Mouse (Mus musculus): ENCODE measurements around the gene Etl4.

DNA sequence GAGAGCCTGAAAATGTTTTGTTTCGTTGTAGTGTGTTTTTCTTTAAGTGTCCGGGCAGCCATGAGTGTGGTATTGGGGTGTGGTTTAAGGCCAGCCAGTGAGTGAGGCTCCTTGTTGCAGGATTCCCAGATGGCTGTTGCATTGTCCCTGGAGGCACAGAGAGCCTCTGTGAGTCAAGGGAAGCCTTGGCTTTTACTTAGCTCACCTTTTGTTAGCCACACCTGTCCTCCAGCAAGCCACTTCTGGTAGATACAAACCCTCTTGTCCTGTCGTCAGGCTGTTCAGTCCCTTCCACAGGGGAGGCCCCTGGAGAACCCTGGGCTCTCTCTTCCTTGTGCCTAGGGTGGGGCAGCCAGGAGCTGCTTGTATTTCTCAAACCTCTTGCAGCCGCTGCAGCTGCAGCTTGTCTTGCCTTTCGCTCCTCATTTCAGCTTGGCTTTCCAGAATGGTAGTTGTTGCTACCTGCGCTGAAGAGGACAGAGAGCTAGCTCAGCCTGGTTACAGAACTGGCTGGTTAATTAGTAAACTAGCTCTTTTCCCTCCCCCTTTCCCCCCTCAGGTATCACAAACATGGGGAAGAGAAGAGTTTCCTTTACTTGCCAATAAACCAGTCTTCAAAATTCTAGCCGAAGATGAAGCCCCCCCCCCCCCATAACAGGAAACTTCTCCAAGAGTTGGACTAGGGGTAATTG, 826.9 kb downstream of the Etl4 start:
- TF ChIP-seq CTCF (IDR thresholded peaks at IDR 0.05; ENCODE audit: low read depth) (no peak), EP300 (IDR thresholded peaks at IDR 0.05; ENCODE audit: low read depth) (no peak)

Data from liver, postnatal 0 days (tissue).